Mouse (Mus musculus) kidney, postnatal 0 days (tissue): Measurements from ENCODE around the gene Dnajb8. TPM values are rescaled to one million over a fixed set of nuclear protein-coding genes. Genes with fewer than 3 reads are reported as not detected.

Experiments used
- ATAC-seq: fragments of 200-750 bp; cut with Nextera tagmentation; replicated peaks from 2 replicates; pipeline ENCODE4 v1.8.0; 2017; ENCODE audit warnings: low read depth, moderate number of reproducible peaks, moderate TSS enrichment, moderate library complexity; ENCODE audit not compliant: low FRiP score
- DNase-seq: peaks from one replicate; pipeline ENCODE4 v3.0.0-alpha.2; 2016; ENCODE audit warnings: low spot score
- H3K27ac ChIP-seq: fragments of 300-500 bp; sonication (generic); 2 replicates; pipeline ENCODE4 v1.5.1; 2014; ENCODE audit warnings: mild to moderate bottlenecking
- H3K27me3 ChIP-seq: fragments of 300-500 bp; sonication (generic); 2 replicates; pipeline ENCODE4 v1.6.1; 2014; ENCODE audit warnings: low read length, mixed read lengths; ENCODE audit not compliant: insufficient read depth
- H3K36me3 ChIP-seq: fragments of 300-500 bp; sonication (generic); 2 replicates; pipeline ENCODE4 v1.6.1; 2014; ENCODE audit warnings: low read length, mixed read lengths; ENCODE audit not compliant: insufficient read depth
- H3K4me1 ChIP-seq: fragments of 300-500 bp; sonication (generic); replicated peaks from 2 replicates; pipeline ENCODE4 v1.6.1; 2014; ENCODE audit warnings: antibody characterized with exemption, low read length, mixed read lengths; ENCODE audit not compliant: insufficient read depth
- H3K4me2 ChIP-seq: fragments of 300-500 bp; sonication (generic); 2 replicates; pipeline ENCODE4 v1.6.1; 2014; ENCODE audit warnings: mild to moderate bottlenecking, low read length, moderate library complexity, mixed read lengths
- H3K4me3 ChIP-seq: fragments of 300-500 bp; sonication (generic); replicated peaks from 2 replicates; pipeline ENCODE4 v1.5.1; 2014; ENCODE audit warnings: low read depth, low read length
- H3K9ac ChIP-seq: fragments of 300-500 bp; sonication (generic); 2 replicates; pipeline ENCODE4 v1.6.1; 2014; ENCODE audit warnings: low read depth, low read length
- H3K9me3 ChIP-seq: fragments of 300-500 bp; sonication (generic); replicated peaks from 2 replicates; pipeline ENCODE4 v1.6.1; 2016; ENCODE audit warnings: low read length, inconsistent platforms, mixed read lengths
- CTCF ChIP-seq: IDR thresholded peaks from 2 replicates; pipeline ENCODE4 v1.5.1; 2016; ENCODE audit warnings: antibody characterized with exemption, low read depth, mild to moderate bottlenecking, moderate library complexity
- WGBS: fragments of 180-500 bp; shearing (Covaris S2); extraction: QIAGEN DNeasy Blood & Tissue Kit; methylation state at CpG from one replicate; pipeline ENCODE4 v1.1.7; 2014; 5-methylcytosine and 5-hydroxymethylcytosine counted together
- polyA plus RNA-seq: library from polyadenylated mRNA; unstranded; fragments of >200 nt; fragmentation: Nextera tagmentation; extraction: Ambion mirVana; gene quantifications from 2 replicates; pipeline ENCODE4 v1.2.1, GENCODE M21; 2015

Gene Dnajb8
- polyA plus RNA-seq, 1 experiment from 2014 or later, result not detected

GRCm38 (mm10) chr6:88267068-88267467, 45.0 kb downstream of the Dnajb8 start:
- 91% methylated on average over 3 of the region's 3 CpGs for WGBS
- H3K4me3 ChIP-seq, result no peak overlapping the region
- no peaks in the 10 kb centered on the region for H3K36me3 ChIP-seq
- no peak overlapping the region for H3K27ac ChIP-seq
- H3K4me1 ChIP-seq, result no peaks in the 10 kb centered on the region; the same call in 1 of the 2 replicates
- no peak overlapping the region for H3K9ac ChIP-seq
- no peak for DNase-seq
- no peak for TF ChIP-seq CTCF
- H3K9me3 ChIP-seq, result no peaks in the 10 kb centered on the region
- H3K27me3 ChIP-seq, result no peaks in the 10 kb centered on the region
- H3K4me2 ChIP-seq, result no peak overlapping the region
- no peak for ATAC-seq

DNA sequence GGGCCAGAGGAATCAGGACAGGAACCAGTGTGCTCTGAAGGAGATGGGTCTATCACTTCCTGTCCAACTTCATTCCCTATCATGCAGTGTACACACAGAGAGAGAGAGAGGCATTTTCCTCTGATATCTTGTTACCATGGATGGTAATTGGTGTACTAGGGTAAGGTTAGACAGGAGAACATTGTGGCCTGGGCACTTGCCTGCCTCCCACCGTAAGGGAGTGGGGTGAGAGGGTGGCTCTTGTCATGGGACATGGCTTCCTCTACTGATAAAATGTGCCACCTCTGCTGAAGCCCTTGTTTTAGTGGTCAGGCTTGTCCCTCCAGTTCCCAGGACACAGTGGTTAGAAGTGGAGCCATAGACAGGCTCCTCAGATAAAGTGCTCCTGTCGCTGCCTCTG, 45.9 kb downstream of the Dnajb8 start:
- H3K4me2 ChIP-seq, result no peak overlapping the region
- H3K27me3 ChIP-seq, result no peaks in the 10 kb centered on the region
- H3K4me3 ChIP-seq, result no peak overlapping the region
- H3K4me1 ChIP-seq, result no peaks in the 10 kb centered on the region; the same call in 1 of the 2 replicates
- no peak overlapping the region for H3K27ac ChIP-seq
- WGBS, result 85% methylated on average over 2 of the region's 2 CpGs
- H3K9ac ChIP-seq, result no peak overlapping the region
- no peaks in the 10 kb centered on the region for H3K36me3 ChIP-seq
- TF ChIP-seq CTCF, result no peak
- no peak for ATAC-seq
- DNase-seq, result no peak
- H3K9me3 ChIP-seq, result no peaks in the 10 kb centered on the region

DNA sequence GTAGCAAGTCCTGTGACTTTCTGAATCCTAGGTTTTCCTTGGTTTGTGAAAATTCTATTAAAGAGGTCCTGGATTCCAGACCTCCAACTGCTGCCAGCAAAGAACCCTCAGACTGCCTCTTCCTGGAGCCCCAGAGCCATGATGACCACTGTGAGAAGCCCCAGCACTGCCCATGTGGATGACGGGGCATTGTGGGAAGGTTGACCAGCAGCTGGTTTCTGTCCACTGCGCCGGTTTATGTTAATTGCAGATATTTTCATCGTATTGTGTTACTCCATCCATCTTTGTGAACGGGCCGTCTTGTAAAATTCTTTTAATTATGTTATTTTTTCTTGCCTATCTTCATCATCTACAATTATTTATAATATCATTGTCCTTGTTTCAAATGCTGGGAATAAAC, 52.6 kb downstream of the Dnajb8 start:
- no peaks in the 10 kb centered on the region for H3K36me3 ChIP-seq
- no peak for TF ChIP-seq CTCF
- H3K27ac ChIP-seq, result no peak overlapping the region
- H3K9me3 ChIP-seq, result no peaks in the 10 kb centered on the region
- DNase-seq (peak; percentile 47), ATAC-seq (no peak)
- 31% methylated on average over 6 of the region's 6 CpGs for WGBS
- no peak overlapping the region for H3K9ac ChIP-seq
- no peaks in the 10 kb centered on the region; the same call in 1 of the 2 replicates for H3K4me1 ChIP-seq
- H3K27me3 ChIP-seq, result no peaks in the 10 kb centered on the region
- no peak overlapping the region for H3K4me2 ChIP-seq
- H3K4me3 ChIP-seq, result no peak overlapping the region

GRCm38 (mm10) chr6:88276221-88276620, 54.2 kb downstream of the Dnajb8 start:
- DNase-seq, result no peak
- 78% methylated on average over 4 of the region's 4 CpGs for WGBS
- no peak overlapping the region for H3K4me3 ChIP-seq

DNA sequence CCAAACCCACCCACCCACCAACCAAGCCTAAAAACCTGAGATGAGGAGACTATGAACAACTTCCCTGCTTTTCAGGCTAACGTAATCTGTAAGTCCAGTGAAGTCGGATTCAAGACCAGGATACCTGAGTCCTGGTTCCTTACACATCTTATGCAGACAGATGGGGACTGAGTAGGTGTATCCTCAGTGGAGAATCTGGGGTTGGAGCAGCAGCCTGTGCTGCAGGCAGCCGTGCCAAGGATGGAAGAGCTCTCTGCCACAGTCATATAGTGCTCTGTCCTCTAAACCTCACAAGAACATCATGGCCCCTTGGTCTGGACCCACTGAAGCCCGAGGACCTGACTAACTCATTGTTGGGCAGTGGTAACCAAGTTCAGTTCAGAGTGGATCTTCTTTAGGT, 55.2 kb downstream of the Dnajb8 start:
- no peak overlapping the region for H3K4me3 ChIP-seq
- TF ChIP-seq CTCF, result no peak
- H3K9ac ChIP-seq, result no peak overlapping the region
- H3K36me3 ChIP-seq, result no peaks in the 10 kb centered on the region
- H3K27me3 ChIP-seq, result no peaks in the 10 kb centered on the region
- 92% methylated on average over 4 of the region's 4 CpGs for WGBS
- no peak for ATAC-seq
- no peak overlapping the region for H3K4me2 ChIP-seq
- no peaks in the 10 kb centered on the region for H3K9me3 ChIP-seq
- no peak overlapping the region for H3K27ac ChIP-seq
- no peaks in the 10 kb centered on the region for H3K4me1 ChIP-seq
- no peak for DNase-seq

More at GRCm38 (mm10) chr6:88276221-88276620, 54.2 kb downstream of the Dnajb8 start:
- Histone ChIP-seq H3K4me1 (no peaks in the 10 kb centered on the region; the same call in 1 of the 2 replicates), H3K9ac (no peak overlapping the region), H3K36me3 (no peaks in the 10 kb centered on the region), H3K27ac (no peak overlapping the region), H3K27me3 (no peaks in the 10 kb centered on the region), H3K9me3 (no peaks in the 10 kb centered on the region), H3K4me2 (no peak overlapping the region)
- ATAC-seq, result no peak
- no peak for TF ChIP-seq CTCF

- WGBS, result 85% methylated on average over 2 of the region's 2 CpGs
- no peak overlapping the region for H3K9ac ChIP-seq
- TF ChIP-seq CTCF, result no peak
- no peak overlapping the region for H3K4me3 ChIP-seq
- no peak overlapping the region for H3K27ac ChIP-seq
- H3K4me1 ChIP-seq, result no peaks in the 10 kb centered on the region
- DNase-seq (no peak), ATAC-seq (no peak)
- H3K27me3 ChIP-seq, result no peaks in the 10 kb centered on the region
- H3K4me2 ChIP-seq, result no peak overlapping the region
- no peaks in the 10 kb centered on the region for H3K36me3 ChIP-seq
- H3K9me3 ChIP-seq, result no peaks in the 10 kb centered on the region
These were observed 56.1 kb downstream of the Dnajb8 start for GRCm38 (mm10) chr6:88278141-88278540.

GRCm38 (mm10) chr6:88290129-88290766, 68.2 kb downstream of the Dnajb8 start:
- Histone ChIP-seq H3K9ac (no peak overlapping the region), H3K4me1 (no peaks in the 10 kb centered on the region), H3K4me3 (no peak overlapping the region), H3K9me3 (no peaks in the 10 kb centered on the region), H3K36me3 (no peaks in the 10 kb centered on the region), H3K27ac (no peak overlapping the region), H3K4me2 (no peak overlapping the region), H3K27me3 (no peaks in the 10 kb centered on the region)
- ATAC-seq (no peak), DNase-seq (no peak)
- TF ChIP-seq CTCF, result no peak
- 84% methylated on average over 6 of the region's 6 CpGs for WGBS
